Comparison of ENCODE assay signal across 21 mouse cellular contexts in genomic region chr8:104411972-104412371, GRCm38 (mm10). TPM values are rescaled to one million over a fixed set of nuclear protein-coding genes. Genes with fewer than 3 reads are reported as not detected.
DNase-seq lines count a peak whose midpoint lies in the region; ATAC-seq and TF ChIP-seq lines count a peak whose summit lies in the region.
"Had no signal": no experiment of that assay in that cellular context is flagged by ENCODE, and none has a peak within 500 bp of the region (broad histone marks: within the 10 kb centered on the region; RNA-seq: fewer than 3 reads in every experiment).

No protein-coding gene starts in this region.

- no peak for TF ChIP-seq POLR2A in spleen, adult 2 months (IDR thresholded peaks at IDR 0.05; ENCODE audit: low read depth, low read length)
- no peak for TF ChIP-seq POLR2A in embryonic fibroblast, embryonic 13.5 days (IDR thresholded peaks at IDR 0.05; ENCODE audit: low read depth, low read length)

- no peak for DNase-seq in spleen, adult 2 months (ENCODE audit: low read depth in 1 of 2, low spot score in 2 of 2)
- DNase-seq in spleen, adult 12 weeks (ENCODE audit: low spot score) = no peak
- peak; percentile 3 to 7 for DNase-seq in B cell, adult 2 months
- peak; percentile 28 for DNase-seq in splenic B cell, adult 2 months (ENCODE audit: low read depth, low spot score)
- no peak for DNase-seq in midbrain, embryonic 14.5 days
- DNase-seq in liver, embryonic 11.5 days (ENCODE audit: low spot score) = no peak
- DNase-seq: adrenal gland, adult 2 months; adrenal gland, postnatal 25 days; cerebellum, adult 18-20 months; cerebellum, adult 9-11 months; cerebellum, postnatal 36 days; embryo, embryonic 11 days; gastrocnemius, postnatal 36 days; heart, adult 18-20 months; heart, postnatal 14 days had no signal

- no peak for ATAC-seq in midbrain, embryonic 14.5 days (ENCODE audit: low FRiP score, low TSS enrichment)
- ATAC-seq in liver, embryonic 11.5 days (replicated peaks; ENCODE audit: low FRiP score) = no peak
- ATAC-seq: forebrain, embryonic 15.5 days had no signal

- peak overlapping the region; percentile 22; the same call in 1 of the 2 replicates for H3K27ac ChIP-seq in spleen, adult 2 months (ENCODE audit: insufficient read depth, low read length)
- peak overlapping the region; percentile 94; the same call in 1 of the 2 replicates for H3K27ac ChIP-seq in embryonic fibroblast, embryonic 13.5 days (ENCODE audit: insufficient read depth, low read length)
- no peak overlapping the region for H3K27ac ChIP-seq in midbrain, embryonic 14.5 days (replicated peaks; ENCODE audit: low read depth, low read length)
- no peak overlapping the region for H3K27ac ChIP-seq in liver, embryonic 11.5 days (ENCODE audit: low read depth, low read length)
- H3K27ac ChIP-seq: embryonic facial prominence, embryonic 15.5 days; forebrain, embryonic 15.5 days; hindbrain, embryonic 14.5 days had no signal

- no peak for TF ChIP-seq CTCF in spleen, adult 2 months (IDR thresholded peaks at IDR 0.05; ENCODE audit: extremely low read depth, insufficient read depth, insufficient read length, insufficient replicate concordance)
- no peak for TF ChIP-seq CTCF in embryonic fibroblast, embryonic 13.5 days (IDR thresholded peaks at IDR 0.05; ENCODE audit: borderline replicate concordance, insufficient read depth, low read length)

- H3K9me3 ChIP-seq in midbrain, embryonic 14.5 days (ENCODE audit: control insufficient read depth, low read length) = no peaks in the 10 kb centered on the region
- no peaks in the 10 kb centered on the region for H3K9me3 ChIP-seq in liver, embryonic 11.5 days (ENCODE audit: control insufficient read depth, low read length)
- H3K9me3 ChIP-seq: embryonic facial prominence, embryonic 15.5 days; forebrain, embryonic 15.5 days; heart, embryonic 15.5 days had no signal

- no peak overlapping the region for H3K4me2 ChIP-seq in midbrain, embryonic 14.5 days (ENCODE audit: low read length)
- H3K4me2 ChIP-seq in liver, embryonic 11.5 days = no peak overlapping the region
- H3K4me2 ChIP-seq: embryonic facial prominence, embryonic 15.5 days; forebrain, embryonic 15.5 days; heart, embryonic 11.5 days; hindbrain, embryonic 14.5 days had no signal

- no peak overlapping the region for H3K9ac ChIP-seq in midbrain, embryonic 14.5 days (replicated peaks; ENCODE audit: low read length)
- no peak overlapping the region for H3K9ac ChIP-seq in liver, embryonic 11.5 days (ENCODE audit: low read depth, low read length)
- H3K9ac ChIP-seq: embryonic facial prominence, embryonic 15.5 days; forebrain, embryonic 15.5 days; heart, embryonic 15.5 days; hindbrain, embryonic 14.5 days had no signal

- H3K36me3 ChIP-seq in spleen, adult 2 months (ENCODE audit: control insufficient read depth, insufficient read depth, low read length) = no peaks in the 10 kb centered on the region
- no peaks in the 10 kb centered on the region for H3K36me3 ChIP-seq in splenic B cell, adult 2 months (ENCODE audit: control insufficient read depth, insufficient read depth, low read length, poor library complexity, severe bottlenecking)
- H3K36me3 ChIP-seq in midbrain, embryonic 14.5 days (ENCODE audit: control insufficient read depth, insufficient read depth, low read length) = peaks cover 5% of the 10 kb centered on the region
- H3K36me3 ChIP-seq in liver, embryonic 11.5 days (ENCODE audit: control insufficient read depth, insufficient read depth, low read length) = no peaks in the 10 kb centered on the region; the same call in 1 of the 2 replicates

- no peaks in the 10 kb centered on the region; the same call in 1 of the 2 replicates for H3K27me3 ChIP-seq in spleen, adult 2 months (ENCODE audit: control insufficient read depth, insufficient read depth, low read length)
- H3K27me3 ChIP-seq in splenic B cell, adult 2 months (ENCODE audit: control insufficient read depth, insufficient read depth, low read length, poor library complexity, severe bottlenecking) = no peaks in the 10 kb centered on the region
- H3K27me3 ChIP-seq in midbrain, embryonic 14.5 days (ENCODE audit: control insufficient read depth, insufficient read depth, low read length) = no peaks in the 10 kb centered on the region
- H3K27me3 ChIP-seq in liver, embryonic 11.5 days (replicated peaks; ENCODE audit: control insufficient read depth, insufficient read depth, low read length) = no peaks in the 10 kb centered on the region
- H3K27me3 ChIP-seq: embryonic facial prominence, embryonic 15.5 days; forebrain, embryonic 15.5 days; heart, embryonic 15.5 days had no signal

- peaks cover 7% of the 10 kb centered on the region; the same call in 1 of the 2 replicates for H3K4me1 ChIP-seq in spleen, adult 2 months (ENCODE audit: control insufficient read depth, insufficient read depth, insufficient read length)
- peaks cover 26% of the 10 kb centered on the region for H3K4me1 ChIP-seq in embryonic fibroblast, embryonic 13.5 days (ENCODE audit: control insufficient read depth, insufficient read depth, low read length)
- H3K4me1 ChIP-seq in midbrain, embryonic 14.5 days (ENCODE audit: control insufficient read depth, insufficient read depth, low read length) = no peaks in the 10 kb centered on the region
- H3K4me1 ChIP-seq in liver, embryonic 11.5 days (replicated peaks; ENCODE audit: control insufficient read depth, insufficient read depth, low read length) = no peaks in the 10 kb centered on the region
- H3K4me1 ChIP-seq: forebrain, embryonic 15.5 days had no signal

- no peak overlapping the region for H3K4me3 ChIP-seq in spleen, adult 2 months (ENCODE audit: extremely low read depth, insufficient read depth, insufficient read length)
- H3K4me3 ChIP-seq in embryonic fibroblast, embryonic 13.5 days (ENCODE audit: insufficient read depth, low read length) = no peak overlapping the region
- H3K4me3 ChIP-seq in midbrain, embryonic 14.5 days (replicated peaks; ENCODE audit: low read depth, low read length) = no peak overlapping the region
- no peak overlapping the region for H3K4me3 ChIP-seq in liver, embryonic 11.5 days (ENCODE audit: low read depth, low read length)
- H3K4me3 ChIP-seq: embryonic facial prominence, embryonic 15.5 days; forebrain, embryonic 15.5 days; heart, embryonic 15.5 days had no signal

- WGBS in spleen, adult 2 months = 39% methylated on average over 3 of the region's 3 CpGs
- WGBS in midbrain, embryonic 14.5 days = 80% methylated on average over 3 of the region's 3 CpGs
- 74% methylated on average over 3 of the region's 3 CpGs for WGBS in liver, embryonic 11.5 days

RNA-seq across cellular contexts. Expression of gene Cmtm4, which starts 16.4 kb away (rescaled TPM):
- polyA plus RNA-seq in spleen, adult 2 months (2012; rRNA removed) = 4.8 and 5.6 TPM in 2 replicates
- polyA plus RNA-seq in embryonic fibroblast, embryonic 13.5 days (2011; ENCODE audit: insufficient read length, low read depth, missing spikeins) = 28.2 and 29.1 TPM in 2 replicates
- 3.6 and 5.1 TPM in 2 replicates for polyA plus RNA-seq in midbrain, embryonic 14.5 days (2014; fragmentation: Nextera tagmentation; extraction: Ambion mirVana)
- 1.2 and 1.3 TPM in 2 replicates for polyA plus RNA-seq in liver, embryonic 11.5 days (2014; fragmentation: Nextera tagmentation; extraction: Ambion mirVana)

RNA-seq across cellular contexts. Expression of gene Dync1li2, which starts 30.9 kb away (rescaled TPM):
- polyA plus RNA-seq in spleen, adult 2 months (2012; rRNA removed) = 8.4 and 8.6 TPM in 2 replicates
- polyA plus RNA-seq in embryonic fibroblast, embryonic 13.5 days (2011; ENCODE audit: insufficient read length, low read depth, missing spikeins) = 106 and 135 TPM in 2 replicates
- polyA plus RNA-seq in midbrain, embryonic 14.5 days (2014; fragmentation: Nextera tagmentation; extraction: Ambion mirVana) = 69.1 and 103 TPM in 2 replicates
- 31.4 and 33.1 TPM in 2 replicates for polyA plus RNA-seq in liver, embryonic 11.5 days (2014; fragmentation: Nextera tagmentation; extraction: Ambion mirVana)

Comparison
In these comparisons a context has a peak if more than half of its experiments do, and no peak if none do; other contexts are left out.
1. DNase-seq: peak in B cell, adult 2 months (2 of 2) and splenic B cell, adult 2 months (single experiment); none in spleen, adult 2 months (0 of 2), spleen, adult 12 weeks (single experiment), midbrain, embryonic 14.5 days (single experiment) and liver, embryonic 11.5 days (single experiment).
2. H3K27ac ChIP-seq: peak in spleen, adult 2 months (single experiment) and embryonic fibroblast, embryonic 13.5 days (single experiment); none in midbrain, embryonic 14.5 days (single experiment) and liver, embryonic 11.5 days (single experiment).